Mouse (Mus musculus): ENCODE measurements around the gene Lancl1. TPM values are rescaled to one million over a fixed set of nuclear protein-coding genes. Genes with fewer than 3 reads are reported as not detected.

The Lancl1 gene
- polyA plus RNA-seq, 2 experiments = 139 to 156 TPM

DNA sequence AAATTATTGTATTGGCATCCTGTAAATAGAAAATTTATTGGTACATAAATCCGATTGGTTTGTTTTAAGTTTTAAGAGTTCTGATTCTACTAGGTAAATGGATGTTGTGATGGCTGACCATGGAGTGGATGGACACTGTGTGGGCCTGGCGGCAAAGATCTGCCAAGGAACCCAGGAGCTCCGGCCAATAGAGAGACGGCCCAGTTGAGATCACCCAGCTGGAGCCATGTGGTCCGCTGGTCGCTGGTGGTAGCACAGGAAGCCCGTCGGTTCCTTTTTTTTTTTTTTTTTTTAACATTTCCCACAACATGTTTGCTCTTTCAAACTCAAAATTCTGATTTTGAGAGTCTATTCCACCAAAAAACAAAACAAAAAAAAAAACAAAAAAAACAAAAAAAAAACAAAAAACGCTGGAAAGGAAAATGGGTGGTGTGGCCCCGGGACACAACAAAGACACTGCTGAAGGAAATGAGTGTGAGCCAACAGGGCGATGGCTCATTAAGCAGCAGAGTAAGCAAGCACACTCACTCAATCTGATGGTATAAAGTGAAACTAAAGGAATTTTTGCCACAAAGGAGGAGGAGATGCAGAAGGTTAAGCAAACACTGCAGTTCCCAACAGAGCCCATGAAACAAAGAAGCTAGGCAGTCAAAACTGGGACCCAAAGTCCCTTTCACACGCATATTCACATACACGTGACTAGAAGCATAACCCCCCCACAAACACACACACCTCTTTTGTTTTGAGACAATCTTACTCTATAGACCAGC lies 21.4 kb downstream of the Lancl1 start:
- no peak for TF ChIP-seq POLR2A (IDR thresholded peaks at IDR 0.05; ENCODE audit: borderline replicate concordance, extremely low read depth, insufficient read depth, insufficient read length)
- 90% methylated on average over 13 of the region's 13 CpGs for WGBS
- H3K36me3 ChIP-seq (ENCODE audit: control insufficient read depth, insufficient read depth, low read length) = peaks cover 46% of the 10 kb centered on the region
- no peaks in the 10 kb centered on the region for H3K9me3 ChIP-seq (ENCODE audit: control insufficient read depth, low read length)
- no peak overlapping the region for H3K4me3 ChIP-seq (replicated peaks; ENCODE audit: low read length)
- DNase-seq (ENCODE audit: low spot score) (no peak), ATAC-seq (ENCODE audit: low FRiP score, low read depth) (no peak)
- H3K27ac ChIP-seq (replicated peaks; ENCODE audit: low read depth, low read length) = no peak overlapping the region
- no peak overlapping the region for H3K9ac ChIP-seq (ENCODE audit: low read depth, low read length, severe bottlenecking)
- H3K27me3 ChIP-seq (ENCODE audit: control insufficient read depth, insufficient read depth, low read length) = no peaks in the 10 kb centered on the region
- H3K4me2 ChIP-seq (replicated peaks; ENCODE audit: low read depth, low read length, severe bottlenecking) = no peak overlapping the region
- no peaks in the 10 kb centered on the region for H3K4me1 ChIP-seq (ENCODE audit: control insufficient read depth, insufficient read depth, low read length)

GRCm38 (mm10) chr1:67014205-67014604 lies 24.5 kb downstream of the Lancl1 start:
- no peak for DNase-seq (ENCODE audit: low spot score)
- H3K4me3 ChIP-seq (replicated peaks; ENCODE audit: low read length) = no peak overlapping the region
- no peaks in the 10 kb centered on the region; the same call in 1 of the 2 replicates for H3K4me1 ChIP-seq (ENCODE audit: control insufficient read depth, insufficient read depth, low read length)
- H3K27ac ChIP-seq (replicated peaks; ENCODE audit: low read depth, low read length) = no peak overlapping the region
- no peak overlapping the region for H3K4me2 ChIP-seq (replicated peaks; ENCODE audit: low read depth, low read length, severe bottlenecking)
- no peak overlapping the region for H3K9ac ChIP-seq (ENCODE audit: low read depth, low read length, severe bottlenecking)
- WGBS = 67% methylated on average over 2 of the region's 2 CpGs
- H3K27me3 ChIP-seq (ENCODE audit: control insufficient read depth, insufficient read depth, low read length) = no peaks in the 10 kb centered on the region
- ATAC-seq (ENCODE audit: low FRiP score, low read depth) = no peak
- no peak for TF ChIP-seq POLR2A (IDR thresholded peaks at IDR 0.05; ENCODE audit: borderline replicate concordance, extremely low read depth, insufficient read depth, insufficient read length)
- peaks cover 28% of the 10 kb centered on the region for H3K36me3 ChIP-seq (ENCODE audit: control insufficient read depth, insufficient read depth, low read length)
- H3K9me3 ChIP-seq (ENCODE audit: control insufficient read depth, low read length) = no peaks in the 10 kb centered on the region

DNA sequence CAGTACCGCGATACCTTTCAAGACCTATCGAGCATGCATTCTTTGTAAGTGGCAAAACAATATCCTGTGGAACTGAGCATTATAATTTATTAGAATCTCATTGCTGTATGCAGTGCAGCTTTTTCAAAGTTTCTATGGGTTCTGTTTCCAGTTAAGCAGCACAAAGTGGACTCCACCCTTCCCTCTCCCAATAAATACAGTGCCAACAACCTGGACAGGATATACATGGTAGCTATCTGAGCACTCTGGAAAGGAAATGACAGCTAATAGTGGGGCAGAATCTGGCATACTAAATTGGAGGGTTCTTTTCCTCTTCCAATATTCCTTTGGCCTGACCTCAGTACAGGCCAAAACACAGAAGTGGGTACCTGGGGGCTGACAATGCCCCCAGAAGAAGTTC lies 28.2 kb downstream of the Lancl1 start:
- peaks cover 39% of the 10 kb centered on the region for H3K36me3 ChIP-seq (ENCODE audit: control insufficient read depth, insufficient read depth, low read length)
- 76% methylated on average over 3 of the region's 3 CpGs for WGBS
- no peaks in the 10 kb centered on the region for H3K27me3 ChIP-seq (ENCODE audit: control insufficient read depth, insufficient read depth, low read length)
- no peaks in the 10 kb centered on the region for H3K9me3 ChIP-seq (ENCODE audit: control insufficient read depth, low read length)
- no peaks in the 10 kb centered on the region; the same call in 1 of the 2 replicates for H3K4me1 ChIP-seq (ENCODE audit: control insufficient read depth, insufficient read depth, low read length)
- no peak for TF ChIP-seq POLR2A (IDR thresholded peaks at IDR 0.05; ENCODE audit: borderline replicate concordance, extremely low read depth, insufficient read depth, insufficient read length)
- H3K27ac ChIP-seq (replicated peaks; ENCODE audit: low read depth, low read length) = no peak overlapping the region
- DNase-seq (ENCODE audit: low spot score) (no peak), ATAC-seq (ENCODE audit: low FRiP score, low read depth) (no peak)
- H3K4me3 ChIP-seq (replicated peaks; ENCODE audit: low read length) = no peak overlapping the region
- H3K9ac ChIP-seq (ENCODE audit: low read depth, low read length, severe bottlenecking) = no peak overlapping the region
- H3K4me2 ChIP-seq (replicated peaks; ENCODE audit: low read depth, low read length, severe bottlenecking) = no peak overlapping the region

DNA sequence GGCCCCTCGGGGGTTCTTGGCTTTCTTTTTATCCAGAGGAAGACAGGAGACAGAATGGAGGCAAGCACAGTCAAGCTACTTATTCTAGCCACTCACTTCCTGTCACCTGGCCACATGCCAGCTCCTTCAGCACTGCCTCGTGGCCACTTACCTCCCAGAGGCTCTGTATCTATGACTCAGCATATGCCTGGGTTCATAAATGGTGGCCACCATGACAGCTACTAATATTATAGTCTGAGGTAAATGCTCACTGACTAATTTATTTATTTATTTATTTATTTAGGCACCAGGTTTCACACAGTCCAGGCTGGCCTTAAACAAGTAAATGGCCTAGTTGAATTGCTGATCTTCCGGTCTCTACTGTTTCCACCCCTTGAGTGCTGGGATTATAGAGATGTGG lies 35.0 kb downstream of the Lancl1 start:
- 51% methylated on average over 3 of the region's 3 CpGs for WGBS
- DNase-seq (ENCODE audit: low spot score) (peak; percentile 54), ATAC-seq (ENCODE audit: low FRiP score, low read depth) (peak; percentile 71)
- Histone ChIP-seq H3K9me3 (ENCODE audit: control insufficient read depth, low read length) (no peaks in the 10 kb centered on the region), H3K4me1 (ENCODE audit: control insufficient read depth, insufficient read depth, low read length) (0 out of 2 replicates have a peak, but pooled peaks cover 3% of the 10 kb centered on the region), H3K27ac (replicated peaks; ENCODE audit: low read depth, low read length) (no peak overlapping the region), H3K36me3 (ENCODE audit: control insufficient read depth, insufficient read depth, low read length) (peaks cover 56% of the 10 kb centered on the region), H3K4me2 (replicated peaks; ENCODE audit: low read depth, low read length, severe bottlenecking) (no peak overlapping the region), H3K4me3 (replicated peaks; ENCODE audit: low read length) (no peak overlapping the region), H3K27me3 (ENCODE audit: control insufficient read depth, insufficient read depth, low read length) (no peaks in the 10 kb centered on the region), H3K9ac (ENCODE audit: low read depth, low read length, severe bottlenecking) (no peak overlapping the region)
- TF ChIP-seq POLR2A (IDR thresholded peaks at IDR 0.05; ENCODE audit: borderline replicate concordance, extremely low read depth, insufficient read depth, insufficient read length) = no peak

GRCm38 (mm10) chr1:67002226-67002625 lies 36.4 kb downstream of the Lancl1 start:
- no peak overlapping the region for H3K4me3 ChIP-seq (replicated peaks; ENCODE audit: low read length)
- no peaks in the 10 kb centered on the region for H3K9me3 ChIP-seq (ENCODE audit: control insufficient read depth, low read length)
- TF ChIP-seq POLR2A (IDR thresholded peaks at IDR 0.05; ENCODE audit: borderline replicate concordance, extremely low read depth, insufficient read depth, insufficient read length) = no peak
- 0 out of 2 replicates have a peak, but pooled peaks cover 3% of the 10 kb centered on the region for H3K4me1 ChIP-seq (ENCODE audit: control insufficient read depth, insufficient read depth, low read length)
- H3K9ac ChIP-seq (ENCODE audit: low read depth, low read length, severe bottlenecking) = no peak overlapping the region
- ATAC-seq (ENCODE audit: low FRiP score, low read depth) (no peak), DNase-seq (ENCODE audit: low spot score) (no peak)
- no peaks in the 10 kb centered on the region for H3K27me3 ChIP-seq (ENCODE audit: control insufficient read depth, insufficient read depth, low read length)
- WGBS = 76% methylated on average over 6 of the region's 6 CpGs
- no peak overlapping the region for H3K27ac ChIP-seq (replicated peaks; ENCODE audit: low read depth, low read length)
- peaks cover 50% of the 10 kb centered on the region for H3K36me3 ChIP-seq (ENCODE audit: control insufficient read depth, insufficient read depth, low read length)
- no peak overlapping the region for H3K4me2 ChIP-seq (replicated peaks; ENCODE audit: low read depth, low read length, severe bottlenecking)

Measured in limb, embryonic 14.5 days (tissue).